Mouse (Mus musculus) hindbrain, embryonic 11.5 days (tissue): Measurements from ENCODE around the gene Apobec3. TPM values are rescaled to one million over a fixed set of nuclear protein-coding genes. Genes with fewer than 3 reads are reported as not detected.

ENCODE experiments used
- ATAC-seq: fragments of 200-750 bp; cut with Nextera tagmentation; 2 replicates; pipeline ENCODE4 v1.8.0; 2017; ENCODE audit warnings: mild to moderate bottlenecking, moderate TSS enrichment, moderate library complexity; ENCODE audit not compliant: low FRiP score
- DNase-seq: peaks from one replicate; pipeline ENCODE4 v3.0.0-alpha.2; 2015; ENCODE audit warnings: low spot score
- H3K27ac ChIP-seq: fragments of 300-500 bp; sonication (generic); 2 replicates; pipeline ENCODE4 v1.5.1; 2014; ENCODE audit warnings: mild to moderate bottlenecking, low read depth, low read length
- H3K27me3 ChIP-seq: fragments of 300-500 bp; sonication (generic); 2 replicates; pipeline ENCODE4 v1.6.1; 2014; ENCODE audit warnings: mild to moderate bottlenecking, low read length, moderate library complexity, mixed read lengths; ENCODE audit not compliant: control insufficient read depth, insufficient read depth
- H3K36me3 ChIP-seq: fragments of 300-500 bp; sonication (generic); 2 replicates; pipeline ENCODE4 v1.6.1; 2014; ENCODE audit warnings: mild to moderate bottlenecking, low read length, moderate library complexity, mixed read lengths; ENCODE audit not compliant: control insufficient read depth, insufficient read depth
- H3K4me1 ChIP-seq: fragments of 300-500 bp; sonication (generic); replicated peaks from 2 replicates; pipeline ENCODE4 v1.6.1; 2014; ENCODE audit warnings: low read length, mixed read lengths; ENCODE audit not compliant: control insufficient read depth, insufficient read depth
- H3K4me2 ChIP-seq: fragments of 300-500 bp; sonication (generic); replicated peaks from 2 replicates; pipeline ENCODE4 v1.6.1; 2014; ENCODE audit warnings: mild to moderate bottlenecking, low read depth, low read length
- H3K4me3 ChIP-seq: fragments of 300-500 bp; sonication (generic); 2 replicates; pipeline ENCODE4 v1.5.1; 2014; ENCODE audit warnings: low read depth, low read length
- H3K9ac ChIP-seq: fragments of 300-500 bp; sonication (generic); 2 replicates; pipeline ENCODE4 v1.6.1; 2014; ENCODE audit warnings: low read depth, low read length
- H3K9me3 ChIP-seq: fragments of 300-500 bp; sonication (generic); 2 replicates; pipeline ENCODE4 v1.6.1; 2016; ENCODE audit warnings: low read length; ENCODE audit not compliant: control insufficient read depth
- WGBS: fragments of 180-500 bp; shearing (Covaris S2); extraction: QIAGEN DNeasy Blood & Tissue Kit; methylation state at CpG from one replicate; pipeline ENCODE4 v1.1.7; 2014; 5-methylcytosine and 5-hydroxymethylcytosine counted together
- polyA plus RNA-seq: library from polyadenylated mRNA; unstranded; fragments of >200 nt; fragmentation: Nextera tagmentation; extraction: Ambion mirVana; gene quantifications from 2 replicates; pipeline ENCODE4 v1.2.1, GENCODE M21; 2014

Gene Apobec3
- polyA plus RNA-seq, 1 experiment from 2014 or later, result 9.3 TPM

GRCm38 (mm10) chr15:79873545-79873944 is 17.9 kb upstream of the Apobec3 start:
- Histone ChIP-seq H3K9me3 (no peaks in the 10 kb centered on the region), H3K9ac (no peak overlapping the region), H3K4me2 (no peak overlapping the region), H3K27ac (no peak overlapping the region), H3K4me3 (no peak overlapping the region), H3K27me3 (no peaks in the 10 kb centered on the region), H3K4me1 (no peaks in the 10 kb centered on the region), H3K36me3 (no peaks in the 10 kb centered on the region)
- no peak for ATAC-seq
- WGBS, result 88% methylated on average over 8 of the region's 8 CpGs
- no peak for DNase-seq

GRCm38 (mm10) chr15:79873995-79874394 is 17.5 kb upstream of the Apobec3 start:
- DNase-seq (no peak), ATAC-seq (no peak)
- WGBS, result 74% methylated on average over 2 of the region's 2 CpGs
- Histone ChIP-seq H3K9me3 (no peaks in the 10 kb centered on the region), H3K27ac (no peak overlapping the region), H3K9ac (no peak overlapping the region), H3K4me2 (no peak overlapping the region), H3K27me3 (no peaks in the 10 kb centered on the region), H3K4me1 (no peaks in the 10 kb centered on the region), H3K36me3 (no peaks in the 10 kb centered on the region), H3K4me3 (no peak overlapping the region)

DNA sequence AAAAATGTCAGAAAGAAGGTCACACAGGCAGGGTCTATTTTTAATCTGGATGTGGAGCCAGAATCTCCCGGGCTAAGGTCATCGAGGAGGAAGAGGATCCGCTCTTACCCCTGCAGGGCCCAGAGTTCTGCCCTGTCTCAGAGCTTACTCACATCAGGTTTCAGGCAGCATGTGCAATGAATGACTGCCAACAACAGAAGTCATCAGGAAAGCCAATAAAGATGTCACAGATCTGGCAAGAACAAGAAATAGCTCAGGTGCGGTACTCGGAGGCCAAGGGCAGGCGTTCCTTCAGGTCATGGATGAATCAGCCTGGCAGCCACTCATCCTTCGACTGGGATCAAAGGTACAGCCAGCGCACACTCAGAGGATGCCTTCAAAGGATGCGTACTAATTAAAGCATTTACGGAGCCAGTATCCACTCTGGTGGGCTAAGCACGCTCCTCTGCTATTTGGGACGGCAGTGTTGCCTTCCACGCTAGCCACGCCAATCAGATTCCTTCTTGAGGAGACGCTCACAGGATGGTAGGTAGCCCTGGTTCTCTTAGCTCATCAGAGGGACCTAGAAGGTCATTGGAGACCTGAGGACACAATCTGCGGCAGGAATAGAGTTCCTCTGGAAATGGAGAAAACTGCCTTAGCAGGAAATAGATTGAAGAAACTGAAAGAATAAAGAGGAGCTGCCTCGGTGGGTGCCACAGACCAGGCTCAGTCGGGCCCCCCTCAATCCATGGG is 16.0 kb upstream of the Apobec3 start:
- ATAC-seq, result no peak
- H3K4me1 ChIP-seq, result no peaks in the 10 kb centered on the region
- DNase-seq, result no peak
- WGBS, result 94% methylated on average over 18 of the region's 18 CpGs
- no peak overlapping the region for H3K9ac ChIP-seq
- H3K27ac ChIP-seq, result no peak overlapping the region
- H3K4me2 ChIP-seq, result no peak overlapping the region
- no peaks in the 10 kb centered on the region for H3K36me3 ChIP-seq
- H3K27me3 ChIP-seq, result no peaks in the 10 kb centered on the region
- H3K9me3 ChIP-seq, result no peaks in the 10 kb centered on the region
- no peak overlapping the region for H3K4me3 ChIP-seq

DNA sequence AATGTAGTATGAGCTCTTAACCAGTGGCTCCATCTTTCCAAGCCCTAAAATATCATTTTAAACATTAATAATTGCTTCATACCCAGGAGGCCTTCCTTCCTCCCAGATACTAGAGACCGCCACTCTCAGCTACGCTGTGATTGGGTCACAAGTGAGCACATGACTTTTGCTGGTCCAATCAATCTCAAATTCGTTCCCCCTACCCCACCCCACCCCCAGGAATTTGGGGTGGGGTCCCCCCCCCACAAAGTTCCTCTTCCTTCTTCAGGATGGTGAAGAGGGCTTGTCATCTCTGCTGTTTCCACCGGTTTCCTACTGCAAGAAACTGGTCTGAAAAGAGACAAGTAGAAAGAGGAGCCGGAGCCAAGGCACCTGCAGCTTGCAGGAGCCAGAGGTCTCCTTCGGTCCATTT is 12.7 kb upstream of the Apobec3 start:
- Histone ChIP-seq H3K36me3 (no peaks in the 10 kb centered on the region), H3K27me3 (no peaks in the 10 kb centered on the region), H3K4me2 (no peak overlapping the region), H3K27ac (no peak overlapping the region), H3K4me1 (no peaks in the 10 kb centered on the region), H3K9ac (no peak overlapping the region), H3K4me3 (no peak overlapping the region), H3K9me3 (no peaks in the 10 kb centered on the region)
- DNase-seq, result no peak
- 77% methylated on average over 6 of the region's 6 CpGs for WGBS
- no peak for ATAC-seq

- 70% methylated on average over 13 of the region's 13 CpGs for WGBS
- Histone ChIP-seq H3K4me2 (no peak overlapping the region), H3K36me3 (no peaks in the 10 kb centered on the region), H3K27me3 (no peaks in the 10 kb centered on the region), H3K4me3 (no peak overlapping the region), H3K4me1 (no peaks in the 10 kb centered on the region), H3K9ac (no peak overlapping the region), H3K27ac (no peak overlapping the region), H3K9me3 (no peaks in the 10 kb centered on the region)
- ATAC-seq (no peak), DNase-seq (no peak)
Measured at GRCm38 (mm10) chr15:79879319-79879718, 12.1 kb upstream of the Apobec3 start.

GRCm38 (mm10) chr15:79880477-79880876 is 11.0 kb upstream of the Apobec3 start:
- WGBS, result 82% methylated on average over 3 of the region's 3 CpGs
- no peaks in the 10 kb centered on the region for H3K9me3 ChIP-seq
- no peak overlapping the region for H3K27ac ChIP-seq
- no peaks in the 10 kb centered on the region for H3K36me3 ChIP-seq
- H3K9ac ChIP-seq, result no peak overlapping the region
- no peak overlapping the region for H3K4me2 ChIP-seq
- no peaks in the 10 kb centered on the region for H3K4me1 ChIP-seq
- H3K4me3 ChIP-seq, result no peak overlapping the region
- DNase-seq, result no peak
- ATAC-seq, result no peak
- H3K27me3 ChIP-seq, result no peaks in the 10 kb centered on the region

DNA sequence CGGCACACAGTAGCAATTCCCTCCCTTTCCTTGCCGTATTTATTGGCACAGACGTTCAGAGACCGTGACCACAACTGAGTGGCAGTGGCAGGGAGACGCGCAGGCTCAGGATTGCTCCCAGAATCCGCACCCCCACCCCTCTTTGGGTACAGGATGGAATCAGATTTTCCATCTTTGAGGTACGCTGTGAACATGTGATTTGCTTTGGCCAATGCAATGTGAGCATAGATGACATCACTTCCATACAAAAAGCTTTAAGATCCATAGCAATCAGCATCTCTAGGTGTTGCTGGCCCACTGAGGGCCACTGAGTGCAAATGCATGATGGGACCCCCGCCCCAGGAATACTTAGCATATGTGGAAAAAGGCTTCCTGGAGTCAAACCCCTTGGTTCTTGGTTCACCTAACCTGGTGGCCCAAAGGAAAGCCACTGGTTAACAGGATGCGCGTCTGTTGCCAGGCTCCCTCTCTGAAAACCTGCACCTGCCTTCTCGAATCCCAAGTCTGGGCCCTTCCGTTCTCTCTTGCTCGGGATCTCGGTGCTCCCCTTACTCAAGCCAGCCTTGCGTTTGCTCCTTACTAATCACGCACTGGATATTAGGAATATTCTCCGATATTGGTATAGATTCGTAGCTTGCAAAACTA is 8.7 kb upstream of the Apobec3 start:
- DNase-seq (no peak), ATAC-seq (peak; percentile 46)
- Histone ChIP-seq H3K4me2 (peak overlapping the region; percentile 52), H3K9ac (peak overlapping the region; percentile 69), H3K9me3 (no peaks in the 10 kb centered on the region), H3K4me1 (no peaks in the 10 kb centered on the region), H3K27ac (0 out of 2 replicates have a peak overlapping the region, but pooled peaks have one; percentile 78), H3K27me3 (no peaks in the 10 kb centered on the region), H3K36me3 (no peaks in the 10 kb centered on the region), H3K4me3 (peak overlapping the region; percentile 37; the same call in 1 of the 2 replicates)
- WGBS, result 30% methylated on average over 19 of the region's 19 CpGs

DNA sequence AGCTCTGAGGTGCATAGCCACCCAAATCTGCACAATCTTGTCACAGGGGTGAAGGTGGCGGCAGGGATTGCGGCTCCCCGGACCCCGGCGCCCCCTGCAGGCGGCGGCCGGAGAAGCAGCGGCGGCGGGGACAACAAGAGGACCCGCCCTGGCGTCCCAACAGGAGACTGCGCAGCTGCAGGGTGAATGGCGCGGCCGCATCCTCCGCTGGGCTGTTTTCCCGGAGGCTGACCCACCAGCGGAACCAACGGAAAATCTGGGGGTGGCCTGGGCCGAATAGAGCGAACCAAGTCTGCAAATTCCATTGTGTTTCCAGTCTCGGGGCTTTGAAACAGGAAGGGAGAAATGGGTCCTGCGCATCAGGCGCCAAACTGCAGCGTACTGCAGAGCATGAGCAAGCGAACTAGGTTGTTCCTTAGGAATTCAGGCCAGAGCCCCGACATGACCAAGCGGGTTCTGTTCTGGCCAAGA is 8.1 kb upstream of the Apobec3 start:
- Histone ChIP-seq H3K9me3 (no peaks in the 10 kb centered on the region), H3K27me3 (no peaks in the 10 kb centered on the region), H3K4me2 (peak overlapping the region; percentile 52), H3K27ac (peak overlapping the region; percentile 78), H3K4me1 (no peaks in the 10 kb centered on the region), H3K9ac (peak overlapping the region; percentile 69), H3K4me3 (peak overlapping the region; percentile 37), H3K36me3 (no peaks in the 10 kb centered on the region)
- WGBS, result under 1% methylated on average over 30 of the region's 30 CpGs
- peak; percentile 92 for ATAC-seq
- DNase-seq, result peak; percentile 97

DNA sequence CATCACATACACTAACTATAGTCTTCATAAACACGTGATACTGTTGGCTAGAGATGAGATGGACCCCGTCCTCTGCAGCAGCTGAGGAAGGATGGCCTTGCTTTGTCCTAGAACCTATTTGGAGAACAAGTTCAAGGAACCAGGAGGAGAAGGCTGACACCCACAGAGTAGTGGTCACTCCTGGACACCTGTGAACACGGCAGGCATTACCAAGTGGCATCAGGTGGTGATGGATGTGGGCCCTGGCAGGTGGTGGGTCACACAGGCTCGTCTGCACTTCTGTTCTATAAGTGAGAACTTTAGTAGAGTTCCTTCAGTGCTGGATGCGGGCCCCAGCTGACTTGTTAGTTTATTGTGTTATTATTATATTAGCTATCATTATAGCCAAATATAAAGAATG is 6.6 kb upstream of the Apobec3 start:
- ATAC-seq, result no peak
- no peak overlapping the region for H3K4me3 ChIP-seq
- H3K4me2 ChIP-seq, result no peak overlapping the region

More for the DNA sequence above, 6.6 kb upstream of the Apobec3 start:
- H3K9me3 ChIP-seq, result no peaks in the 10 kb centered on the region
- no peak for DNase-seq
- WGBS, result 86% methylated on average over 5 of the region's 5 CpGs
- no peak overlapping the region for H3K27ac ChIP-seq
- H3K27me3 ChIP-seq, result no peaks in the 10 kb centered on the region
- no peaks in the 10 kb centered on the region for H3K36me3 ChIP-seq
- no peaks in the 10 kb centered on the region for H3K4me1 ChIP-seq
- H3K9ac ChIP-seq, result no peak overlapping the region
